Mouse (Mus musculus) limb, embryonic 12.5 days (tissue): ENCODE measurements at regions not wholly inside any gene's neighbourhood (a gene's known extent, or its start where the extent isn't known, plus 50 kb on each side); places are given as distances from the start of the nearest gene placed in this dataset.

Source experiments
- ATAC-seq: fragments of 200-750 bp; cut with Nextera tagmentation; 2 replicates; pipeline ENCODE4 v1.8.0; 2017; ENCODE audit warnings: low read depth, moderate TSS enrichment; ENCODE audit not compliant: insufficient number of reproducible peaks, insufficient read depth, low FRiP score, low TSS enrichment
- H3K27ac ChIP-seq: fragments of 300-500 bp; sonication (generic); 2 replicates; pipeline ENCODE4 v1.5.1; 2016; ENCODE audit warnings: mild to moderate bottlenecking, moderate library complexity
- H3K27me3 ChIP-seq: fragments of 300-500 bp; sonication (generic); 2 replicates; pipeline ENCODE4 v1.6.1; 2016; ENCODE audit warnings: mild to moderate bottlenecking, moderate library complexity
- H3K36me3 ChIP-seq: fragments of 300-500 bp; sonication (generic); 2 replicates; pipeline ENCODE4 v1.6.1; 2016; ENCODE audit warnings: mild to moderate bottlenecking, moderate library complexity
- H3K4me1 ChIP-seq: fragments of 300-500 bp; sonication (generic); replicated peaks from 2 replicates; pipeline ENCODE4 v1.6.1; 2016
- H3K4me2 ChIP-seq: fragments of 300-500 bp; sonication (generic); 2 replicates; pipeline ENCODE4 v1.6.1; 2016; ENCODE audit warnings: mild to moderate bottlenecking, moderate library complexity
- H3K4me3 ChIP-seq: fragments of 300-500 bp; sonication (generic); replicated peaks from 2 replicates; pipeline ENCODE4 v1.5.1; 2016; ENCODE audit warnings: mild to moderate bottlenecking
- H3K9ac ChIP-seq: fragments of 300-500 bp; sonication (generic); replicated peaks from 2 replicates; pipeline ENCODE4 v1.6.1; 2016; ENCODE audit warnings: mild to moderate bottlenecking, moderate library complexity
- H3K9me3 ChIP-seq: fragments of 300-500 bp; sonication (generic); 2 replicates; pipeline ENCODE4 v1.6.1; 2016; ENCODE audit warnings: mild to moderate bottlenecking, moderate library complexity
- WGBS: fragments of 180-500 bp; shearing (Covaris S2); methylation state at CpG from one replicate; pipeline ENCODE4 v1.1.7; 2016; 5-methylcytosine and 5-hydroxymethylcytosine counted together

DNA sequence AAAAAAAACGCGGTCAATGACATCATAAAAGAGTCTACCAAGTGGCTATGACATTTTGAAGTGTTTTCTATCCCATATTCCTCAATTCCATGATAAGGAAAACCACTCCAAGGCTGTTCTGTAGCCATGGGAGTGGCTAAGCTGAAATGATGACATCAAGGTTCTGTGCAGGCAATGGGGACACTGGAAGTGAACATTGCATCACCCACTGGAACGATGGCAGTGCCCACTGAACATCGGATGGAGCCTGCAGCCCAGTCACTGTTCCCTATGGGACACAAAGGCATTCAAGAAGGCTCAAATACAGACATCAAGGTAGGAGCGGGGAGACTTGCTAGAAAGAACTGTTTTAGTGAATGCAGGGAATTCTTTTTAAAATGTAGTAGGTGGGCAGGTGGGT, 410.8 kb downstream of the Cd83 start:
- no peak overlapping the region for H3K4me2 ChIP-seq
- H3K4me3 ChIP-seq = no peak overlapping the region
- 0 out of 2 replicates have a peak, but pooled peaks cover 7% of the 10 kb centered on the region for H3K4me1 ChIP-seq
- ATAC-seq = no peak
- no peak overlapping the region for H3K27ac ChIP-seq
- H3K36me3 ChIP-seq = no peaks in the 10 kb centered on the region
- no peaks in the 10 kb centered on the region for H3K9me3 ChIP-seq
- no peak overlapping the region for H3K9ac ChIP-seq
- 90% methylated on average over 5 of the region's 5 CpGs for WGBS
- H3K27me3 ChIP-seq = no peaks in the 10 kb centered on the region

- Histone ChIP-seq H3K4me1 (peaks cover 36% of the 10 kb centered on the region), H3K4me3 (no peak overlapping the region), H3K36me3 (no peaks in the 10 kb centered on the region), H3K9me3 (no peaks in the 10 kb centered on the region), H3K4me2 (no peak overlapping the region), H3K9ac (no peak overlapping the region), H3K27ac (no peak overlapping the region), H3K27me3 (peaks cover 14% of the 10 kb centered on the region)
- no peak for ATAC-seq
- WGBS = 81% methylated on average over 4 of the region's 4 CpGs
These were observed 421.5 kb downstream of the Cd83 start for GRCm38 (mm10) chr13:44206042-44206441.

DNA sequence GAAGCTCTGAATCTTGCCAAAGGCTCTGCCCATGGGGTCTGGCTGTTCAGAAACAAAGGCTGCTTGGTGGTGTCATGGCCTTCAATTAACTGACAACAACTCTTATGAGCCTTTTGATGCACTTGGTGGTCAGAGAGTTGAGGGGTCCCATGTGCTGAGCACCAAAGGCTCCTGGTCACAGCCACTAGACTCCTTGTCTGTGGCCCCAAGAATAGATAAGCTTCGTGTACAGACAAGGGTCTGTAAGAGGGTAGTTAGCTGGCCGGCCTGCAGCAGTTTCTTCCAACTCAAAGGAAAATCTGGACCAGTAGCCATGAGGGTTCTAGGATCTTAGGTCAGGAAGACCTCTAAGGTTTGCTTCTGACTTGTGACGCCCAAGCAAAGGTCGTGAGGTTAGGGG, 421.9 kb downstream of the Cd83 start:
- H3K9ac ChIP-seq = no peak overlapping the region
- no peak overlapping the region for H3K4me2 ChIP-seq
- no peaks in the 10 kb centered on the region for H3K36me3 ChIP-seq
- no peak overlapping the region for H3K4me3 ChIP-seq
- 89% methylated on average over 4 of the region's 4 CpGs for WGBS
- no peak overlapping the region for H3K27ac ChIP-seq
- no peaks in the 10 kb centered on the region for H3K9me3 ChIP-seq
- peaks cover 18% of the 10 kb centered on the region for H3K27me3 ChIP-seq
- ATAC-seq = no peak
- peaks cover 36% of the 10 kb centered on the region for H3K4me1 ChIP-seq

GRCm38 (mm10) chr13:44207400-44208005, 422.9 kb downstream of the Cd83 start:
- no peak overlapping the region for H3K4me2 ChIP-seq
- no peaks in the 10 kb centered on the region for H3K9me3 ChIP-seq
- no peak for ATAC-seq
- H3K27me3 ChIP-seq = peaks cover 21% of the 10 kb centered on the region
- 63% methylated on average over 11 of the region's 11 CpGs for WGBS
- H3K27ac ChIP-seq = peak overlapping the region; percentile 12; the same call in 1 of the 2 replicates
- H3K9ac ChIP-seq = no peak overlapping the region
- no peaks in the 10 kb centered on the region for H3K36me3 ChIP-seq
- no peak overlapping the region for H3K4me3 ChIP-seq
- H3K4me1 ChIP-seq = peaks cover 36% of the 10 kb centered on the region

GRCm38 (mm10) chr13:44209036-44209435, 424.5 kb downstream of the Cd83 start:
- Histone ChIP-seq H3K4me1 (peaks cover 38% of the 10 kb centered on the region), H3K27ac (no peak overlapping the region; the same call in 1 of the 2 replicates), H3K27me3 (peaks cover 29% of the 10 kb centered on the region), H3K4me3 (no peak overlapping the region), H3K9ac (no peak overlapping the region), H3K36me3 (no peaks in the 10 kb centered on the region), H3K4me2 (peak overlapping the region; percentile 41), H3K9me3 (no peaks in the 10 kb centered on the region)
- 8% methylated on average over 11 of the region's 11 CpGs for WGBS
- ATAC-seq = no peak

- Histone ChIP-seq H3K9me3 (no peaks in the 10 kb centered on the region), H3K36me3 (no peaks in the 10 kb centered on the region), H3K4me2 (no peak overlapping the region), H3K9ac (no peak overlapping the region), H3K4me1 (peaks cover 42% of the 10 kb centered on the region), H3K27ac (no peak overlapping the region), H3K27me3 (peaks cover 29% of the 10 kb centered on the region), H3K4me3 (no peak overlapping the region)
- WGBS = 11% methylated on average over 6 of the region's 6 CpGs
- ATAC-seq = no peak
These were observed 425.5 kb downstream of the Cd83 start for GRCm38 (mm10) chr13:44210123-44210522.

GRCm38 (mm10) chr13:44212356-44212755, 427.8 kb downstream of the Cd83 start:
- no peak overlapping the region for H3K9ac ChIP-seq
- H3K4me2 ChIP-seq = no peak overlapping the region
- peaks cover 35% of the 10 kb centered on the region for H3K4me1 ChIP-seq
- no peak overlapping the region for H3K27ac ChIP-seq
- no peak for ATAC-seq
- H3K27me3 ChIP-seq = peaks cover 29% of the 10 kb centered on the region
- WGBS = 70% methylated on average over 4 of the region's 4 CpGs
- H3K36me3 ChIP-seq = no peaks in the 10 kb centered on the region
- no peak overlapping the region for H3K4me3 ChIP-seq
- no peaks in the 10 kb centered on the region for H3K9me3 ChIP-seq

DNA sequence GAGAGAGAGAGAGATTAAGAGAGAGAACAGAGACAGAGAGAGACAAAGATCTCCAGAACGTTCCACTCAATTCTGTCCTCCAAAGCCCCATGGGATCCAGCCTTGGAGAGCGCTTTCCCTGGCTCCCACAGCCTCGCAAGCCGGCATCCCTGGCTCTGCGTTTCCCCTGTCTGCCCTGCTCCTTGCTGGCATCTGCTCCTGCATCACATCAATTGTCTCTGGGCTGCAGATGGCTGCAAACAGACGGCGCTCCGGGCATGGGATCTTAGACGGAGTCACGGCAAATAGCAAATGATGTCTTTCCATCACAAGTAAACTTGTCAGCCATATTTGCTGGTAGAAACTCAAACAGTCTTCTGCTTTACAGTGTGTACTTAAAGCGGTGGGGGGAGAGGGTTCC, 428.4 kb downstream of the Cd83 start:
- H3K27ac ChIP-seq = no peak overlapping the region

GRCm38 (mm10) chr13:44218266-44218665, 433.7 kb downstream of the Cd83 start:
- Histone ChIP-seq H3K9ac (no peak overlapping the region), H3K27me3 (peaks cover 3% of the 10 kb centered on the region; the same call in 1 of the 2 replicates), H3K4me2 (no peak overlapping the region), H3K27ac (no peak overlapping the region), H3K36me3 (no peaks in the 10 kb centered on the region), H3K9me3 (no peaks in the 10 kb centered on the region), H3K4me3 (no peak overlapping the region), H3K4me1 (peaks cover 21% of the 10 kb centered on the region)
- ATAC-seq = no peak
- 18% methylated on average over 8 of the region's 8 CpGs for WGBS

More for the DNA sequence above, 428.4 kb downstream of the Cd83 start:
- Histone ChIP-seq H3K9ac (no peak overlapping the region), H3K4me3 (no peak overlapping the region), H3K4me2 (no peak overlapping the region), H3K4me1 (peaks cover 30% of the 10 kb centered on the region), H3K9me3 (no peaks in the 10 kb centered on the region), H3K36me3 (no peaks in the 10 kb centered on the region), H3K27me3 (peaks cover 29% of the 10 kb centered on the region)
- 52% methylated on average over 11 of the region's 11 CpGs for WGBS
- ATAC-seq = no peak

GRCm38 (mm10) chr13:44221721-44222120, 437.1 kb downstream of the Cd83 start:
- Histone ChIP-seq H3K4me2 (no peak overlapping the region), H3K4me1 (peaks cover 14% of the 10 kb centered on the region), H3K36me3 (no peaks in the 10 kb centered on the region), H3K27me3 (no peaks in the 10 kb centered on the region), H3K27ac (no peak overlapping the region), H3K9ac (no peak overlapping the region), H3K9me3 (0 out of 2 replicates have a peak, but pooled peaks cover 13% of the 10 kb centered on the region), H3K4me3 (no peak overlapping the region)
- no peak for ATAC-seq
- WGBS = 25% methylated on average over 5 of the region's 5 CpGs

DNA sequence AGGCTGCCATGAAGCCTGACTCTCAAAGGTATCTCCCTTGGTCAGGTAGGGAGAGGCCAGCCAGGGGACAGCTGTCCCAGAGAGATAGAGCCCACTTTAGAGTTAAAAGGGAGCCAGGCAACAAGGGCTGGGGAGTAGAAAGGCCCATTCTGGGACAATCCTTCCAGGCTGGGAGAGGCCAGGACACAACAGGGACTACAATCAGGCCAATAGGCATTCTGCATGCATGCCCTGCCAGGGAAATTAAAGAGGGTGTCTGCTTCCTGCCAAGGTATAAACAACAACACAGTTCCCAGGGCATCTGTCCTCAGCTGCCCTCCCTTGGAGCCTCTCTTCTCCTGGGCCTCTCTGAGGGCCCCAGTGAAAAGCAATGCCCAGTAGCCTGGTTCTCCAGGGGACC, 437.8 kb downstream of the Cd83 start:
- Histone ChIP-seq H3K4me3 (no peak overlapping the region), H3K9me3 (0 out of 2 replicates have a peak, but pooled peaks cover 13% of the 10 kb centered on the region), H3K4me2 (no peak overlapping the region), H3K4me1 (peaks cover 14% of the 10 kb centered on the region), H3K9ac (no peak overlapping the region), H3K36me3 (no peaks in the 10 kb centered on the region), H3K27me3 (no peaks in the 10 kb centered on the region), H3K27ac (0 out of 2 replicates have a peak overlapping the region, but pooled peaks have one; percentile 29)
- ATAC-seq = no peak
